Mouse (Mus musculus) ES-E14 (cell line): ENCODE measurements around the gene Spry1.

ENCODE experiments used
- CHD2 ChIP-seq: IDR thresholded peaks from 2 replicates; pipeline ENCODE4 v1.6.1; 2014; ENCODE audit warnings: mild to moderate bottlenecking, low read depth, low read length, inconsistent platforms
- HCFC1 ChIP-seq: IDR thresholded peaks from 2 replicates; pipeline ENCODE4 v1.6.1; 2012; ENCODE audit warnings: low read length, inconsistent platforms, borderline replicate concordance; ENCODE audit not compliant: insufficient read depth
- MAFK ChIP-seq: IDR thresholded peaks from 2 replicates; pipeline ENCODE4 v1.6.1; 2014; ENCODE audit warnings: mild to moderate bottlenecking, low read depth, low read length, inconsistent platforms; ENCODE audit not compliant: insufficient read depth
- ZC3H11A ChIP-seq: IDR thresholded peaks from 2 replicates; pipeline ENCODE4 v1.6.1; 2012; ENCODE audit warnings: low read depth, mild to moderate bottlenecking, inconsistent platforms, low read length, borderline replicate concordance
- ZNF384 ChIP-seq: IDR thresholded peaks from 2 replicates; pipeline ENCODE4 v1.6.1; 2012; ENCODE audit warnings: low read depth, low read length, inconsistent platforms

GRCm38 (mm10) chr3:37676291-37676690, 36.5 kb downstream of the Spry1 start:
- TF ChIP-seq ZC3H11A (no peak), CHD2 (no peak), MAFK (no peak), HCFC1 (no peak), ZNF384 (no peak)
